Mouse (Mus musculus): ENCODE results near the gene Oxld1. TPM values are rescaled to one million over a fixed set of nuclear protein-coding genes. Genes with fewer than 3 reads are reported as not detected.
A peak's percentile ranks its signal among the peaks of the same experiment; 100 is the strongest.

The Oxld1 gene
- polyA plus RNA-seq, 1 experiment from 2014 or later = 15.9 TPM

- Histone ChIP-seq H3K36me3 (ENCODE audit: insufficient read depth, low read length) (peaks cover 25% of the 10 kb centered on the region), H3K4me3 (ENCODE audit: low read length) (peak overlapping the region; percentile 88), H3K27me3 (ENCODE audit: insufficient read depth, low read length) (no peaks in the 10 kb centered on the region), H3K9ac (replicated peaks; ENCODE audit: low read length) (peak overlapping the region; percentile 97), H3K4me2 (replicated peaks; ENCODE audit: low read depth, low read length) (peak overlapping the region; percentile 71), H3K27ac (ENCODE audit: low read length) (peak overlapping the region; percentile 86), H3K4me1 (ENCODE audit: insufficient read depth, low read length) (peaks cover 13% of the 10 kb centered on the region), H3K9me3 (ENCODE audit: low read length) (no peaks in the 10 kb centered on the region)
- ATAC-seq (ENCODE audit: low FRiP score, low TSS enrichment) = peak; percentile 10; the same call in 1 of the 2 replicates
- WGBS = 24% methylated on average over 14 of the region's 14 CpGs
These were observed 498 bp downstream of the Oxld1 start for GRCm38 (mm10) chr11:120457370-120457769.

- Histone ChIP-seq H3K27ac (ENCODE audit: low read length) (no peak overlapping the region), H3K4me1 (ENCODE audit: insufficient read depth, low read length) (peaks cover 13% of the 10 kb centered on the region), H3K27me3 (ENCODE audit: insufficient read depth, low read length) (no peaks in the 10 kb centered on the region), H3K9me3 (ENCODE audit: low read length) (no peaks in the 10 kb centered on the region), H3K4me2 (replicated peaks; ENCODE audit: low read depth, low read length) (no peak overlapping the region), H3K4me3 (ENCODE audit: low read length) (no peak overlapping the region), H3K36me3 (ENCODE audit: insufficient read depth, low read length) (peaks cover 8% of the 10 kb centered on the region; the same call in 1 of the 2 replicates), H3K9ac (replicated peaks; ENCODE audit: low read length) (no peak overlapping the region)
- ATAC-seq (ENCODE audit: low FRiP score, low TSS enrichment) = no peak
- 94% methylated on average over 7 of the region's 7 CpGs for WGBS
These were observed 2.5 kb downstream of the Oxld1 start for GRCm38 (mm10) chr11:120455413-120455812.

- 92% methylated on average over 4 of the region's 4 CpGs for WGBS
- Histone ChIP-seq H3K27ac (ENCODE audit: low read length) (no peak overlapping the region), H3K36me3 (ENCODE audit: insufficient read depth, low read length) (peaks cover 6% of the 10 kb centered on the region; the same call in 1 of the 2 replicates), H3K4me1 (ENCODE audit: insufficient read depth, low read length) (peaks cover 13% of the 10 kb centered on the region), H3K4me2 (replicated peaks; ENCODE audit: low read depth, low read length) (no peak overlapping the region), H3K27me3 (ENCODE audit: insufficient read depth, low read length) (no peaks in the 10 kb centered on the region), H3K4me3 (ENCODE audit: low read length) (no peak overlapping the region), H3K9me3 (ENCODE audit: low read length) (no peaks in the 10 kb centered on the region), H3K9ac (replicated peaks; ENCODE audit: low read length) (no peak overlapping the region)
- ATAC-seq (ENCODE audit: low FRiP score, low TSS enrichment) = no peak
These were observed 2.9 kb downstream of the Oxld1 start for GRCm38 (mm10) chr11:120454965-120455364.

GRCm38 (mm10) chr11:120453306-120453705 is 4.6 kb downstream of the Oxld1 start, which contains the start of gene Pde6g:
Gene Pde6g (minus strand): TSS chr11:120453500.
- ATAC-seq (ENCODE audit: low FRiP score, low TSS enrichment) = no peak
- H3K27me3 ChIP-seq (ENCODE audit: insufficient read depth, low read length) = no peaks in the 10 kb centered on the region
- no peaks in the 10 kb centered on the region for H3K9me3 ChIP-seq (ENCODE audit: low read length)
- H3K4me2 ChIP-seq (replicated peaks; ENCODE audit: low read depth, low read length) = no peak within 1 kb of the TSS
- 91% methylated on average over 4 of the region's 4 CpGs for WGBS
- 0 out of 2 replicates have a peak, but pooled peaks cover 5% of the 10 kb centered on the region for H3K4me1 ChIP-seq (ENCODE audit: insufficient read depth, low read length)
- no peaks in the 10 kb centered on the region for H3K36me3 ChIP-seq (ENCODE audit: insufficient read depth, low read length)
- no peak within 1 kb of the TSS for H3K9ac ChIP-seq (replicated peaks; ENCODE audit: low read length)
- H3K4me3 ChIP-seq (ENCODE audit: low read length) = no peak within 1 kb of the TSS
- H3K27ac ChIP-seq (ENCODE audit: low read length) = no peak within 1 kb of the TSS

GRCm38 (mm10) chr11:120452246-120452645 is 5.6 kb downstream of the Oxld1 start:
- Histone ChIP-seq H3K27me3 (ENCODE audit: insufficient read depth, low read length) (no peaks in the 10 kb centered on the region), H3K9ac (replicated peaks; ENCODE audit: low read length) (no peak overlapping the region), H3K4me3 (ENCODE audit: low read length) (no peak overlapping the region), H3K4me1 (ENCODE audit: insufficient read depth, low read length) (0 out of 2 replicates have a peak, but pooled peaks cover 4% of the 10 kb centered on the region), H3K9me3 (ENCODE audit: low read length) (no peaks in the 10 kb centered on the region), H3K36me3 (ENCODE audit: insufficient read depth, low read length) (no peaks in the 10 kb centered on the region), H3K27ac (ENCODE audit: low read length) (no peak overlapping the region), H3K4me2 (replicated peaks; ENCODE audit: low read depth, low read length) (no peak overlapping the region)
- no peak for ATAC-seq (ENCODE audit: low FRiP score, low TSS enrichment)
- WGBS = 70% methylated on average over 3 of the region's 3 CpGs

- no peak overlapping the region for H3K27ac ChIP-seq (ENCODE audit: low read length)
- no peak overlapping the region for H3K4me2 ChIP-seq (replicated peaks; ENCODE audit: low read depth, low read length)
- WGBS = 56% methylated on average over 7 of the region's 7 CpGs
- no peaks in the 10 kb centered on the region for H3K4me1 ChIP-seq (ENCODE audit: insufficient read depth, low read length)
- H3K9ac ChIP-seq (replicated peaks; ENCODE audit: low read length) = no peak overlapping the region
- no peak for ATAC-seq (ENCODE audit: low FRiP score, low TSS enrichment)
- no peaks in the 10 kb centered on the region for H3K9me3 ChIP-seq (ENCODE audit: low read length)
- no peaks in the 10 kb centered on the region for H3K36me3 ChIP-seq (ENCODE audit: insufficient read depth, low read length)
- H3K27me3 ChIP-seq (ENCODE audit: insufficient read depth, low read length) = no peaks in the 10 kb centered on the region
- no peak overlapping the region for H3K4me3 ChIP-seq (ENCODE audit: low read length)
These were observed 10.7 kb downstream of the Oxld1 start for GRCm38 (mm10) chr11:120447179-120447578.

- no peaks in the 10 kb centered on the region for H3K36me3 ChIP-seq (ENCODE audit: insufficient read depth, low read length)
- no peaks in the 10 kb centered on the region for H3K4me1 ChIP-seq (ENCODE audit: insufficient read depth, low read length)
- H3K4me2 ChIP-seq (replicated peaks; ENCODE audit: low read depth, low read length) = no peak overlapping the region
- H3K9me3 ChIP-seq (ENCODE audit: low read length) = no peaks in the 10 kb centered on the region
- no peak for ATAC-seq (ENCODE audit: low FRiP score, low TSS enrichment)
- H3K27me3 ChIP-seq (ENCODE audit: insufficient read depth, low read length) = no peaks in the 10 kb centered on the region
- no peak overlapping the region for H3K9ac ChIP-seq (replicated peaks; ENCODE audit: low read length)
- no peak overlapping the region for H3K4me3 ChIP-seq (ENCODE audit: low read length)
- H3K27ac ChIP-seq (ENCODE audit: low read length) = no peak overlapping the region
- WGBS = 45% methylated on average over 3 of the region's 3 CpGs
These were observed 12.4 kb downstream of the Oxld1 start for GRCm38 (mm10) chr11:120445475-120445874.

GRCm38 (mm10) chr11:120444106-120444505 is 13.8 kb downstream of the Oxld1 start:
- no peak for ATAC-seq (ENCODE audit: low FRiP score, low TSS enrichment)
- Histone ChIP-seq H3K36me3 (ENCODE audit: insufficient read depth, low read length) (no peaks in the 10 kb centered on the region), H3K9ac (replicated peaks; ENCODE audit: low read length) (no peak overlapping the region), H3K4me3 (ENCODE audit: low read length) (no peak overlapping the region), H3K4me1 (ENCODE audit: insufficient read depth, low read length) (no peaks in the 10 kb centered on the region), H3K27ac (ENCODE audit: low read length) (no peak overlapping the region), H3K27me3 (ENCODE audit: insufficient read depth, low read length) (no peaks in the 10 kb centered on the region), H3K4me2 (replicated peaks; ENCODE audit: low read depth, low read length) (no peak overlapping the region), H3K9me3 (ENCODE audit: low read length) (no peaks in the 10 kb centered on the region)
- 65% methylated on average over 6 of the region's 6 CpGs for WGBS

- H3K4me3 ChIP-seq (ENCODE audit: low read length) = no peak overlapping the region
- H3K36me3 ChIP-seq (ENCODE audit: insufficient read depth, low read length) = no peaks in the 10 kb centered on the region
- no peaks in the 10 kb centered on the region for H3K9me3 ChIP-seq (ENCODE audit: low read length)
- H3K4me2 ChIP-seq (replicated peaks; ENCODE audit: low read depth, low read length) = no peak overlapping the region
- 0 out of 2 replicates have a peak, but pooled peaks cover 2% of the 10 kb centered on the region for H3K4me1 ChIP-seq (ENCODE audit: insufficient read depth, low read length)
- H3K27me3 ChIP-seq (ENCODE audit: insufficient read depth, low read length) = no peaks in the 10 kb centered on the region
- H3K9ac ChIP-seq (replicated peaks; ENCODE audit: low read length) = no peak overlapping the region
- 88% methylated on average over 3 of the region's 3 CpGs for WGBS
- H3K27ac ChIP-seq (ENCODE audit: low read length) = no peak overlapping the region
- no peak for ATAC-seq (ENCODE audit: low FRiP score, low TSS enrichment)
These were observed 15.0 kb downstream of the Oxld1 start for GRCm38 (mm10) chr11:120442765-120443280.

- ATAC-seq (ENCODE audit: low FRiP score, low TSS enrichment) = no peak
- Histone ChIP-seq H3K4me1 (ENCODE audit: insufficient read depth, low read length) (0 out of 2 replicates have a peak, but pooled peaks cover 2% of the 10 kb centered on the region), H3K4me2 (replicated peaks; ENCODE audit: low read depth, low read length) (no peak within 1 kb of the TSS), H3K9me3 (ENCODE audit: low read length) (no peaks in the 10 kb centered on the region), H3K9ac (replicated peaks; ENCODE audit: low read length) (no peak within 1 kb of the TSS), H3K36me3 (ENCODE audit: insufficient read depth, low read length) (no peaks in the 10 kb centered on the region), H3K4me3 (ENCODE audit: low read length) (no peak within 1 kb of the TSS), H3K27ac (ENCODE audit: low read length) (no peak within 1 kb of the TSS), H3K27me3 (ENCODE audit: insufficient read depth, low read length) (no peaks in the 10 kb centered on the region)
- WGBS = 91% methylated on average over 3 of the region's 3 CpGs
These were observed 15.5 kb downstream of the Oxld1 start, which contains the start of gene Tspan10 for GRCm38 (mm10) chr11:120442344-120442743. Gene Tspan10 (plus strand): TSS chr11:120442644.

Measured in kidney, embryonic 16.5 days (tissue).